Mouse (Mus musculus) spleen, adult 12 weeks (tissue): ENCODE data around the gene Timd2.
"Not testable (repeated sequence)": the region's sequence is repeated elsewhere in the genome, so short reads cannot be mapped to it uniquely, and the experiment has no call there.

Experiments used
- DNase-seq: peaks from one replicate; pipeline ENCODE4 v3.0.0; 2022; ENCODE audit warnings: low spot score

The Timd2 gene

DNA sequence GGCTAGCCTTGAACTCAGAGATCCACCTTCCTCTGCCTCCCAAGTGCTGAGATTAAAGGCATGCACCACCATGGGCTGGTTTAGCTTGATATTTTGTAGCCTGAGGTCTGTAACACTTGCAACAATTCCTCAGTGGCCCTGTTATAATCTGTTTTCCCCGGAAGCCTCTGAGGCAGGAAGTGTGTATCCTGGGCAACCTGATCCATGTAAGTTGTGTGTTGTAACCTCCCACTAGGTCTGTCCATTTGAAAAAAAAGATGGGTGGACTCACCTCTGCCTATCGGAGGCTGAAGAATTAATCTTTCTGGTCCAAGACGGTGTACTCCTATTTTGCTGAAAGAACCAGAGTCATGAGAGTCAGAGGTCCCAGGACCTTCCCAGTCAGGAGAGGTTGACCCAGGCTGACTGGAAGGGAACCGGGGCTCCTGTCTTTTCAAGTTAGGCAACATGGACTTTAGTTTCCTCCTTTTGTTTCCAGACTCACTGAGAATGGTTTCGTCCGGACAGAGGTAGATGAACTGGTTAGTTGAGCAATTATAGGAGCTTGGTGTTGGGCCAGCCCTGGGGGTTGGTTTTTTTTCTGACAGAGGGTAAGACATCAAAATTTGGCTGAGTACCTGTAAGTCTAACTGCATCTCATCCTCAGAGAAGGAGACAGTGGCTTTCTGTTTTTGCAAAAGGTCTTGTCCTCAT lies at the start of gene Timd2:
Gene Timd2, minus strand, starts transcription at position 398 of the 693 bp plus-strand sequence.
- DNase-seq = no peak

DNA sequence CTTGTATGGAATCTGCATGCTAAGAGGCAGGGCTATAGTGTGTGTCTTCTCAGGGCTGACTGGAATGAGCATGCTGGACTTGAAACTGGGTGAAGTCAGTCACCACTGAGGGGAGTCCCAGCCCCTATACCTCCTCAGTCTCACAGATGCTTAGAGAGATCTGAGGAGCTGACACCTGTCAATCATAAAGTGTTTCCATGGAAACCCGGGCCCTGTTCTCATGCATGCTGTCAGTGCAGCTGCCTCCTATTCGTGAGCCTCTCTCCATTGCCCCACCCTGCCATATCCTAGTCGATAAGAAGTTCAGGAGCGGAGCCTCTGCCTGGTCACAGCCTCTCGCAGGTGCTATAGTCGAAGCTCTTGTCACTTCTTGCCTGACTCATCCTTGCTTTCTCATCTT lies 48.9 kb upstream of the Timd2 start:
- not testable (repeated sequence) for DNase-seq

DNA sequence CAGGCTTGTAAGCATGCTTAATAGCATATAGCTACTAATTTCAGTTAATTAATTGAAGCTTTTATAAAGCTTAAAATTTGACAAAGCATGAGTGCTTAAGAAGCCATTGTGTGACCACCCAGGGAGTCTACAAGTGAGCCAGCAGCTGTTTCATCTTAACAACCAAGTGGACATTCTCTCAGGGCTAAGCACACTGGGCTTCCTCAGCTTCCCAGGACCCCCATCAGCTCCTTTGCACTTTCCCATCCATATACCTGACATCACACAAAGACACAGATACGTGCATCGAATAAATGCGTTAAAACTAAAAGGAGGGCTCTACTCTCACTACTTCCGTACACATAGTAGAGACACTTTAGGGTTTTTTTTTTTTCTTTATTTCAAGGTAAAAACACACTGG lies 47.8 kb upstream of the Timd2 start:
- no peak for DNase-seq

DNA sequence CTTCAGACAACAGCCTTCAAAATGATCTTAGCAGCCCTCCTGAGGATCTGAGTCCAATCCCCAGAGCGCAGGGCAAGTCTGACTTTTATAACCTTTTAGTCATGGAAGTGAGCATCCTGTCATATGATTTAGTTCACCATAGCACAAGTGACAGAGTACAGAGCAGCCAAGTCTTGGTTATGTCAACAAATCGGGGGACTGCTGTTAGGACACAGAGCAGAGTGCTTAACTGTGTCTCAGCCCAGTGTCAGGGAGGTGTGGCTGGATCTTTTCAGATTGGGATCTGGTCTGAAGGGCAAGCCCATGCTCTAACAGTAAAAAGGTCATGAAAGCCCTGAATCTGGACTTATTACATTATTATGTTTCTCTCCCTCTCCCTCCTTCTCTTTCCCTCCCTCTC lies 46.8 kb upstream of the Timd2 start:
- no peak for DNase-seq

DNA sequence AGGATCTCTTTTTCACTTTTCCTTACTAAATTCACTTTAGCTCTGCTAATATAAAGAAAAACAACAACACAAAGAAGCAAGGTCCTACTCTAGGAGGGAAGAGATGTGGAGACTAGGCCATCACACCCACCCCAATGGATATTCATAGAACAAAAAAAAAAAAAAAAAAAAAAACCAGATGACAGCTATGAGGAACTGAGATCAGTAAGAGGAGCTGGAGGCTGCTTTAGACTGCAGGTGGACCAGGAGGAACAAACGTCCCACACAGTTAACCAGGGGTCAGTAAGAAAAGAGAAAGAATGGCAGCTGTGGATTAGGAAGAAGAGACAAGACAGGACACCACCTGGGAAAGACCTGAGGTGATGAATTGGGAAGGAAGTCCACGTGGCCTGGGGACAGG lies 41.1 kb upstream of the Timd2 start:
- no peak for DNase-seq

DNA sequence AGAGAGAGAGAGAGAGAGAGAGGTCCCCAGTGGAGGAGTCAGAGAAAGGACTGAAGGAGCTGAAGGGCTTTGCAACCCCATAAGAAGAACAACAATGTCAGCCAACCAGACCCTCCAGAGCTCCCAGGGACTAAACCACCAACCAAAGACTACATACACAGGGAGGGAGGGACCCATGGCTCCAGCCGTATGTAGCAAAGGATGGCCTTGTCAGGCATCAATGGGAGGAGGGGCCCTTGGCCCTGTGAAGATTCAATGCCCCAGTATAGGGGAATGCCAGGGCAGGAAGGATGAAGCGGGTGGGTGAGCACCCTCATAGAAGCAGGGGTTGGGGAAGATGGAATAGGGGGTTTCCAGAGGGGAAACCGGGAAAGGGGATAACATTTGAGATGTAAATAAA lies 34.9 kb upstream of the Timd2 start:
- no peak for DNase-seq

DNA sequence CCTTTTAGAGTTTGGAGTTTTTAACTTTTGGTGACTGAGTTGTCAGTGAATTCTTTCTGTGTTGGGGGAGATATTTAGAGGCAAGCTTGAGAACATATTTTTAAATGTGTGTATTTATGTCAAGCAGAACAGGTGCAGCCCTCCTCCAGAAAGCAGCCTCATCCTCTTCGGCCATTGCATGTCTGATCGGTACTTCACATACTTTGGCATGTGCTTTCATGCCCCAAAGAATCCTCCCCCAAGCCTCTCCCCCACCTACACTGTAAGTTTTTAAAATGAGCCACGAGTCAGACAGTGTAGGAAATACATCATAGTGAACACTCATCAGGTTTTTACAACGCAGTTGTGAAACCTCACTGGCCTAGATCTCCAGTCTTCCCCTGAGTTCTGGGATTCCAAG lies 34.0 kb upstream of the Timd2 start:
- no peak for DNase-seq

DNA sequence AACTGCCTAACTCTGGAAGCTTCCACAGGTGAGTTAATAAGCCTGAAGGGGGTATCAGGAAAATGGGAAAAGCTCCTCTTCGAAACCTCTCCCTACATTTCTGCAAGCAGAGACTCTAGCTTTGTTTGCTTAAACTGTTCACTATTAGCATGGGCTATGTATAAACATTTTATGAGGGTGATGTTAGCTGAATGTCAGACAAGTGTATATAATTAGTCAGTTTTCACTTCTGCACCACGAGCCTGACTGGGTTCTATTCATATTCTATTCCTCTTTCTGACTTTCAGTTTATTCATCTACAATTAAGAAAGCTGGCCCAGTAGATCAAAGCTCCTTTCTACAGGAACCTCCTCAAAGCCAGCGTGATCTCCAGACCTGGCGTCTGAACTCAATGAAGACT lies 32.6 kb upstream of the Timd2 start:
- no peak for DNase-seq

DNA sequence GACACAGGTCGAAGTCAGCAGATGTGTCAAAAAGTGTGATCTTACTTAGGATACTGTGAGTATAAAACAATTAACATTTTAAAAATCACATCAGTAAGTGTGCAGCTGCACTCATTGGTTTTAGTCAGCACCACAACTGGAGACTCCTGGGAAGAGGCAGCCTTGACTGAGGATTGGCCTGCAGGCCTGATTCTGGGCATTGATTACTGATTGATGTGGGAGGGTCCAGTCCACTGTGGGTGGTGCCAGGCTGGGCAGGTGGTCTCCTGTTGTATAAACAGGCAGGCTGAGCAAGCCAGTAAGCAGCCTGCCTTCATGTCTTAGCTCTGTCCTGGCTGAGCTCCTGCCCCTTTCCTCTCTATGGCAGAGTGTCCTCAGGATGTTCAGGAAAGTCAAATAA lies 28.2 kb upstream of the Timd2 start, which contains the start of gene Havcr1:
Gene Havcr1, plus strand, starts transcription at position 5 of the 400 bp plus-strand sequence.
- DNase-seq = not testable (repeated sequence)

DNA sequence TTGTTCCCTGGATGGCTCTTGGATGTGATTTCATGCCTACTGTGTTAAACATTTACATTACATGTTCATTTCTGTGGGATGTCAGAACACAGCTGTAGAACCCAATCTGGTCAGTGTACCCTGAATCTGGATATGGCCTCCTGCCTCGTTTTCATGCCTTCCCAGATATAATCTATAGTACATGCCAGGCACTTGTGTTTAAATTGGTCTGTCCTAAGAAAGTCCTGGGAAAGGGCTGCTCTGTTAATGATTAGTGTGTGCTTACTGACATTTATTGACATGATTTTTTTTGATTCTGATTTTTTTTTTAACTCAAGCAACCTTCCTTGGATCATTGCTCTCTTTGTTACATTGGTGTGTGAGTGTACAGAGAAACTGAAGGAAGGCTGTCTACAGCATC lies 27.8 kb upstream of the Timd2 start:
- no peak for DNase-seq

DNA sequence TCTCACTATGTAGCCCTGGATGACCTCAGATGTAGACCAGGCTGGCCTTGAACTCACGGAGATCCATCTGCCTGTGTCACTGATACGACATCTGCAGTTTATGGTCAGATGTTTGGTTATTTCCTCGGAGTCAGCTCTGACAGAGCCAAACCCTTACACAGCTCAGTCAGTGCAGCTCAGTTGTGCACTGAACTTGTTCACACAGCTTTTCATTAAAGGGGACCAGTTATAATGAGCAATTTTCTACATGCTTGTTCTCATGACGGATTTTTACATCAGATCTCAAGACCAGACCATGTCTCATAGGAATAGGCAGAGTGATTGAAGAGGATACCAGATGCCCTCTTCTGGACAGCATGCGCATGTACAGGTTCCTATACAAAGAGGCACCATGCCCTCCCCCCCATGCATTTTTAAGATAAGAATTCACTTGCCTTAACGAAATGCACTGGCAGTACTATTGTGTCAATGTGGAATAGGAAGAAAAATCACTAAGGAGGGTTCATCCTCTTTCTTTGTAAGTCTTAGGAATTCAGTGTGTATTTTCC lies 26.5 kb upstream of the Timd2 start:
- no peak for DNase-seq

DNA sequence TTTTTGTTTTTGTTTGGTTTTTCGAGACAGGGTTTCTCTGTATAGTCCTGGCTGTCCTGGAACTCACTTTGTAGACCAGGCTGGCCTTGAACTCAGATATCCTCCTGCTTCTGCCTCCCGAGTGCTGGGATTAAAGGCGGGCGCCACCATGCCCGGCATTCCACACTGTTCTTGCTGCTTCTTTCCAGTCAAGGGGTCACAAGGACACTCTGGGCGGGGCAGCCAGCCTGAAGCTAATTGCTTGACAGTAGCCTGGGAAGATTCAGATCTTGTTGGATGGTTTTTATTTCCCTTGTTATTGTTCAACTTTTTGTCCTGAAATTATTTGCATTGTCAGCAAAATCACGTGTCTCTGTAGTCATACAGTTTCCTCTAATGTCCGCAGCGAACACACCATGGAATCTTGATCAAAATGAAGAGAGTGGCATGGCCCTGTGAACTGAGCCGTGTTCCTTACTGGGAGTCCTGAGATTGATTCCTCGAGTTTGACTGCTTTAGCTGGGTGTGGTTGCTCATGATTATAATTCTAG lies 24.7 kb upstream of the Timd2 start:
- DNase-seq = no peak

DNA sequence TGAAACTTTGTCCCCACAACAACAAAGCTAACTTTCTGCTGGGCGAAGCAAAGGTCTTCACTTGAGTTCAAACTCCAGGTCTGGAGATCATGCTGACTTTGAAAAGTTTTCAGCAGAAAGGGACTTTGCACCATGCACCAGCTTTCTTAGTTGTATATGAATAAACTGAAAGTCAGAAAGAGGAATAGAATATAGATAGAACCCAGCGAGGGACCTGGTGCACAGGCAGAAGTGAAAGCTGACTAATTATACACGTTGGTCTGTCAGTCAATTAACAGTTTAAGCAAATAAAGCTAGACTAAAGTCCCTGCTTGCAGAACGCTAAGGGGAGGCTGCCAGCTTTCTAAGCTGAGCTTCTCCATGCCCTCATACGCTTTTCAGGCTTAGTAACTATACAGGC lies 8.0 kb downstream of the Timd2 start:
- DNase-seq = no peak

DNA sequence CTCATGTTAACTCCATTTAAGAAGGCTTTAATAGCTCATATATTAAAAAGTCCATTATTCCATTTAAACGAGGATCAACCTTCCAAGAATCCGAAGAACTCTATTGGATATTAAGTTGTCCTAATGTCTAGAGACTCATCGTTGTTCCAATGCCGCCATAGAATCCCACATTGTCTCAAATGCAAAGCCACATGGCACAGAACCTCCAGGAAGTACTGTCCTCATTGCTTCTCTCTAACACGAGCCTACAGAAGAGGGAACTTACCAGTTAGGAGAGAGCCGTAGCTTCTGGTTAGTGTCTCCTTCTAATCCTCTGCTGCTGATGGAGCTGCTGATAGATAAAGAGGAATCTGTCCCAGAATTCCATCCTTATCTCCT lies 8.6 kb downstream of the Timd2 start:
- DNase-seq = no peak

DNA sequence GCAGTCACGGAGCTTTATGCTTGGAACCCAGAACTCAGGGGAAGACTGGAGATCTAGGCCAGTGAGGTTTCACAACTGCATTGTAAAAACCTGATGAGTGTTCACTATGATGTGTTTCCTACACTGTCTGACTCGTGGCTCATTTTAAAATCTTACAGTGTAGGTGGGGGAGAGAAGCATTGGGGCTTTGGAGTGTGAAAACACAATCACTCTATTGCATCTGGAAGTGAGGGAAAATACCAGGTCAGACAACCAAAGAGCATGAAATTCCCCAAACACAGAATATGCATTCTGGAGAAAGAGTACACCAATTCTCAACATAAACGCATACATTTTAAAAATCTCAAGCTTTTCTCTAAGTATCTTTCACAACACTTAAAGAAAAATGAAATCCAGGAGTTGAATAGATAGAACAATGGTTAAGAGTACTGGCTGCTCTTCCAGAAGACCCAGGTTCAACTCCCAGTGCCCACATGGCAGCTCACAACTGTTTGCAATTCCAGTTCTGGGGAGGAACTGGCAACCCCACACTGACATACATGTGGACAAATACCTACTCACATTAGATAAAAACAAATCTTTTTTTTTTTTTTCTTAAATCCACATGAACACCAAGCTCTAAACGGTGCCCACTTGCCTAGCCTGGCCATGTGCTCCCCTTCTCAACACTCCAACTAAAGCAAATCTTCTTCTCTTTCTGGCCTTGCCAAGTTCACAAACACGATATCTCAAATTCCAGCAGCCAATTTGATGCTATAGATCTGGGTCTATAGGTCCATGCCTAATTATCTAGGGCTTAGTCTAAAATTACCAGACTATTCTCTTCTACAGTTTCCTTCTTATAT lies 9.2 kb downstream of the Timd2 start:
- no peak for DNase-seq

DNA sequence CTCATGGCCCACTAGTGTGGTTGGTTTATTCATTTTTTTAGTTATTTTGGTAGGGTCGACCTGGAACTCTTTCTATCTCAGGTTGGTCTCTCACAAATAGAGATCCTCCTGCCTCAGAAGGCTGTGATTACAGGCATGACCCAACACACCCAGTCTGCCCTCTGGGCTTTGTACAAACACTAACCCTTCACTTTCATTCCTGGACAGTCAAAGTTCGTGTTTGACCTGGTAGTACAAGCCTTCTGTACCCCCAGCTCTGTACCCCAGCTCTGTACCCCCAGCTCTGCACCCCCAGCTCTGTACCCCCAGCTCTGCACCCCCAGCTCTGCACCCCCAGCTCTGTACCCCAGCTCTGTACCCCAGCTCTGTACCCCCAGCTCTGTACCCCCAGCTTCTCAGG lies 11.0 kb downstream of the Timd2 start:
- not testable (repeated sequence) for DNase-seq

DNA sequence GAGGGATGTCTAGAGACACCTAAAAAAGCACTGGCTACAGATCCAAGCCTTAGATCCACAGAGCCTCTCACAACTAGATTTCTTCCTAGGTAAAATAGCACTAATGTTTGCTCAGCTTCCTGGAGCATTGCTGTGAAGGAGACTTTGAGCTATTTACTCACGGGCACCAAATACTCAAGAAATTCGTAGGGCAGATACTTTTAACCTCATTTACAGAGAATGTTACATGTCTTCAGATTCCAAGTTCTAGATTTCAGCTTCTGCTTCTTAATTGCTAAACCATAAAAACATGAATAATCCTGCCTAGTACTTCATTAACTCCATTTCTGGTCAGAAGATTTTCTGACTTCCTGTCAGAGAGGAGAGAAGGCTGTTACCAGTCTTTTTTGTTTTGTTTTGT lies 16.7 kb downstream of the Timd2 start:
- DNase-seq = no peak

DNA sequence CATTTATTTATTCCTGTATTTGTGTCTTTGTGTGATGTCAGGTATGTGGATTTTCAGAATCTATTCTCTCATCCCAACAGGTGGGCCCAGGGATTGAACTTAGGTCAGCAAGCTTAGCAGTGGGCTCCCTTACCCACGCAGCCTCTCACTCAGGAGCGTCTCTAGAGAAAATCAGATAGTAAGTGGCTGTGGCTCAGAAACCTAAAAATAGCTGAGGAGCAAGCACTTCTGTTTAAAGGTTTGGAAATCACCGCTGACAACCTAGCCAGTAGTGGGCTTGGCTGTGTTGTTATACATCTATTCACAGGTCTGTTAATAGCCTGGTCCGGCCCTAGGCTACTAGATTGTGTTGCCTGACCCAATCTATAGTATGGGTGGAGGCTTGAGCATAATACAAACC lies 23.1 kb downstream of the Timd2 start:
- DNase-seq = no peak

DNA sequence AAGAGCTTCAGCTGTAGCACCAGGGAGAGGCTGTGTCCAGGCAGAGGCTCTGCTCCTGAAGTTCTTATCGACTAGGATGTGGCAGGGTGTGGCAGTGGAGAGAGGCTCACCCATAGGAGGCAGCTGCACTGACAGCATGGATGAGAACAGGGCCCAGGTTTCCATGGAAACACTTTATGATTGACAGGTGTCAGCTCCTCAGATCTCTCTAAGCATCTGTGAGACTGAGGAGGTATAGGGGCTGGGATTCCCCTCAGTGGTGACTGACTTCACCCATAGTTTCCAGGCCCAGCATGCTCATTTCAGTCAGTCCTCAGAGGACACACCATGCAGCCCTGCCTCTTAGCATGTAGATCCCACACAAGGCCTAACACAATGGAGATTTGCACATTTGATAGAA lies 24.0 kb downstream of the Timd2 start:
- DNase-seq = no peak

DNA sequence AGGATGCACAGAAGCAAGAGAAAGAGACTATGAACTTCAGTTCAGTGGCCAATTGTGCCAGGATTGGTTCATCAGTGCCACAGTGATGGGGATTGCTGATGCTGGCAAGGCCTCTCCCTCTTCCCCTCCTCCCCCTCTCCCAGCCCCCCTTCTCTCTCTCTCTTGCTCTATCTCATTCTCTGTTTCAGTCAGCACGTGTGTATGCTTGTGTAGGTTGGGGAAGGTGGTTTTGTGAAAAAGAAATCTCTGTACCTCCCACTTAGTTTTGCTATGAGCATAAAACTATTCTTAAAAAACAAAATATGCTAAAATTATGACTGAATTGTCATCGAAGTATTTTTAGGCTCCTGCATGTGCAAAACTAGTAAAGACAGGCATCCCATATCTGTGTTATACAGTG lies 38.9 kb downstream of the Timd2 start:
- DNase-seq = no peak

DNA sequence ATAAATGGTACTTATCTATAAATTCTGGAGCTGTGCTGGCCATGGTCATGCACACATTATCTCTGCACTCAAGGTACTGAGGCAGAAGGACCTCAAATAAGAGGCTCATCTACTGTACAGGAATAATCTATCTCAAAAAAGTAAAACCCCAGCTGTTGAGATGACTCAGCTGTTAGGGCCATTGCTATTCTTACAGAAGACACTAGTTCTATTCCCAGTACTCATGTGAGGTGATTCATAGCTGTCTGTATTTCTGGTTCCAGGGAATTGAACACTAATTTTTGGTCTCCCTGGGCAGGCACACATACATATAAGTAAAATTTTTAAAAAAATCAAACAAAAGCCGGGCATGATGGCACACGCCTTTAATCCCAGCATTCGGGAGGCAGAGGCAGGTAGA lies 39.8 kb downstream of the Timd2 start:
- DNase-seq = no peak

DNA sequence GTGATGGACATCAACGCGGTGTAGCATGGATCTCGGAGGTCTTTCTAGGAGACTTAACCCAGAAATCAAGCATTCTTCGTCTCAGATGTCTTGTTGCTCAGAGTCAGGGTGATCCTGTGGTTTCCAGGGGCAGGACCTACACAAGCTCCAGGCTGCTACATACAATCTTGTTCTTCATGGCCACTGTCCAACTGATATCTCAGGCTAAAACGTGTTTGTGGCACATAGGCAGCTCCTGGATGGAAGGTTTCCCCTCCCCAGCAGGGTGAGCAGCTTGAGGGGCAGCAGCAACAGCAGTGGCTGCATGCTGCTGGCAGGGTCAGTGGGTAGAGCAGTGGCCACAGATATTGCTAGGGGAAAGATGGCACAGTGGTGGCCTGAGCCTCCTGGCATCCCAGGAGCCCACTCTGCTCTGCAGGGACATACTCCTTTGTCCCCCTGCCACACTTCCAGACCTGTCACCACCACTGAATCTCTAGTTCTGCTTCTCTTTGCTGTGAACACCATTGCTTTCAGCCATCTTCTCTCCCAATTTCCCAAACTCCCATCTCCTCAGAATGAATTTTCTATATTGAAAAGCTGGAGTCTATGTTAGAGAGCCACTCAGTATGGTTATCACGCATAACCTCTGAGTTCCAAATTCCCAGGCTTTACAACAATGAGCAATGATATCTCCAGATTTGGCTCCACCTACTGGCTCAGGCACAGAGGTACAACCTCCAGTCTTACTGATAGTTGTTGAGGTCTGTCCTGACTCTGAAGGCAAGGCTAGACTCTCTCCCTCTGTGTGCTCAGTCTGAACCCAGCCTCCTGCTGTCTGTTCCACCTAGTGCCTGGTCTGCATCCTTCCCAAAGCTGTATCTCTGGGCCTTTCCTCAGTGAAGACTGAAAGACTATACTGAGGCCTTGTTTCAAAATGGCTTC lies 41.0 kb downstream of the Timd2 start:
- no peak for DNase-seq
